Mouse (Mus musculus) v-Abl transformed pro-B cells (cell line): Measurements from ENCODE around the gene Mfsd4a.

Experiments
- in situ Hi-C, 2 experiments: fragments of 400-800 bp; cut with MboI; formaldehyde crosslinking; loops; one replicate each; pipeline ENCODE4 v1.15.1; 2025; ENCODE audit not compliant: unreplicated experiment in 2 of 2

Mfsd4a gene

GRCm38 (mm10) chr1:132070659-132071058, 2.8 kb upstream of the Mfsd4a start:
- in situ Hi-C loops, result no loop called here

GRCm38 (mm10) chr1:132069436-132069835, 1.6 kb upstream of the Mfsd4a start:
- in situ Hi-C loops, result loop anchor here in 1 of 2 experiments (5.0 kb wide), 1 partner anchor 38 kb away; no protein-coding TSS in a partner anchor

GRCm38 (mm10) chr1:132065475-132066172, 2.2 kb downstream of the Mfsd4a start:
- in situ Hi-C loops, result loop anchor here in 1 of 2 experiments (5.0 kb wide), 1 partner anchor 42 kb away; no protein-coding TSS in a partner anchor

- in situ Hi-C loops, result loop anchor here in 1 of 2 experiments (5.0 kb wide), 1 partner anchor 42 kb away; no protein-coding TSS in a partner anchor
Measured at GRCm38 (mm10) chr1:132065001-132065400, 2.9 kb downstream of the Mfsd4a start.

GRCm38 (mm10) chr1:132063096-132063495, 4.8 kb downstream of the Mfsd4a start:
- in situ Hi-C loops, result loop anchor here in 1 of 2 experiments (5.0 kb wide), 1 partner anchor 44 kb away; no protein-coding TSS in a partner anchor

GRCm38 (mm10) chr1:132061750-132062541, 5.9 kb downstream of the Mfsd4a start:
- in situ Hi-C loops, result loop anchor here in 1 of 2 experiments (5.0 kb wide), 1 partner anchor 45 kb away; no protein-coding TSS in a partner anchor

- in situ Hi-C loops, result loop anchor here in 1 of 2 experiments (5.0 kb wide), 1 partner anchor 47 kb away; no protein-coding TSS in a partner anchor
Measured at GRCm38 (mm10) chr1:132060036-132060769, 7.7 kb downstream of the Mfsd4a start.

GRCm38 (mm10) chr1:132058558-132058957, 9.3 kb downstream of the Mfsd4a start:
- in situ Hi-C loops, result no loop called here

- in situ Hi-C loops, result no loop called here
Measured at GRCm38 (mm10) chr1:132055054-132055664, 12.7 kb downstream of the Mfsd4a start.

GRCm38 (mm10) chr1:132054387-132054786, 13.5 kb downstream of the Mfsd4a start:
- in situ Hi-C loops, result no loop called here

- in situ Hi-C loops, result no loop called here
Measured at GRCm38 (mm10) chr1:132051746-132052145, 16.1 kb downstream of the Mfsd4a start.

- in situ Hi-C loops, result loop anchor here (5.0 to 10.0 kb wide), 3 partner anchors 49 to 109 kb away; no protein-coding TSS in a partner anchor
Measured at GRCm38 (mm10) chr1:132046143-132046735, 21.6 kb downstream of the Mfsd4a start.

- in situ Hi-C loops, result loop anchor here in 1 of 2 experiments (10.0 kb wide), 1 partner anchor 61 kb away; no protein-coding TSS in a partner anchor
Measured at GRCm38 (mm10) chr1:132043759-132044158, 24.1 kb downstream of the Mfsd4a start.

- in situ Hi-C loops, result loop anchor here in 1 of 2 experiments (10.0 kb wide), 1 partner anchor 65 kb away; no protein-coding TSS in a partner anchor
Measured at GRCm38 (mm10) chr1:132040201-132040621, 27.7 kb downstream of the Mfsd4a start.

- in situ Hi-C loops, result no loop called here
Measured at GRCm38 (mm10) chr1:132038753-132039152, 29.1 kb downstream of the Mfsd4a start.

GRCm38 (mm10) chr1:132037746-132038145, 30.1 kb downstream of the Mfsd4a start:
- in situ Hi-C loops, result no loop called here

GRCm38 (mm10) chr1:132032172-132032571, 35.7 kb downstream of the Mfsd4a start:
- in situ Hi-C loops, result no loop called here

- in situ Hi-C loops, result no loop called here
Measured at GRCm38 (mm10) chr1:132030574-132030973, 37.3 kb downstream of the Mfsd4a start.

- in situ Hi-C loops, result no loop called here
Measured at GRCm38 (mm10) chr1:132028413-132028812, 39.4 kb downstream of the Mfsd4a start.
